In genomic region chr12:111682003-111682402, GRCm38 (mm10) we compare ENCODE assay signal across 13 mouse cellular contexts. TPM values are rescaled to one million over a fixed set of nuclear protein-coding genes. Genes with fewer than 3 reads are reported as not detected.
DNase-seq lines count a peak whose midpoint lies in the region; ATAC-seq lines count a peak whose summit lies in the region.
"Had no signal": no experiment of that assay in that cellular context is flagged by ENCODE, and none has a peak within 500 bp of the region (broad histone marks: within the 10 kb centered on the region; RNA-seq: fewer than 3 reads in every experiment).

No protein-coding gene starts in this region.

- no peak overlapping the region for H3K4me3 ChIP-seq in forebrain, embryonic 10.5 days
- no peak overlapping the region for H3K4me3 ChIP-seq in forebrain, embryonic 13.5 days
- H3K4me3 ChIP-seq in stomach, embryonic 16.5 days (replicated peaks; ENCODE audit: low read length), result no peak overlapping the region
- H3K4me3 ChIP-seq in limb, embryonic 10.5 days, result no peak overlapping the region
- H3K4me3 ChIP-seq: forebrain, embryonic 15.5 days; kidney, embryonic 15.5 days had no signal

- H3K27ac ChIP-seq in forebrain, embryonic 10.5 days, result 0 out of 2 replicates have a peak overlapping the region, but pooled peaks have one; percentile 20
- H3K27ac ChIP-seq in forebrain, embryonic 13.5 days, result no peak overlapping the region
- H3K27ac ChIP-seq in stomach, embryonic 16.5 days (ENCODE audit: low read length), result peak overlapping the region; percentile 89
- H3K27ac ChIP-seq in limb, embryonic 10.5 days, result no peak overlapping the region
- H3K27ac ChIP-seq: forebrain, embryonic 15.5 days; kidney, embryonic 15.5 days had no signal

- H3K9ac ChIP-seq in forebrain, embryonic 13.5 days, result no peak overlapping the region
- peak overlapping the region; percentile 54; the same call in 1 of the 2 replicates for H3K9ac ChIP-seq in stomach, embryonic 16.5 days (ENCODE audit: low read length)
- H3K9ac ChIP-seq: forebrain, embryonic 15.5 days; kidney, embryonic 15.5 days had no signal

- H3K9me3 ChIP-seq in forebrain, embryonic 10.5 days, result no peaks in the 10 kb centered on the region
- H3K9me3 ChIP-seq in forebrain, embryonic 13.5 days (replicated peaks), result no peaks in the 10 kb centered on the region
- H3K9me3 ChIP-seq in stomach, embryonic 16.5 days (replicated peaks; ENCODE audit: control insufficient read depth, low read length), result no peaks in the 10 kb centered on the region
- H3K9me3 ChIP-seq in limb, embryonic 10.5 days (replicated peaks), result no peaks in the 10 kb centered on the region
- H3K9me3 ChIP-seq: forebrain, embryonic 15.5 days; kidney, embryonic 15.5 days had no signal

- peaks cover 50% of the 10 kb centered on the region for H3K4me1 ChIP-seq in forebrain, embryonic 10.5 days
- peaks cover 29% of the 10 kb centered on the region for H3K4me1 ChIP-seq in forebrain, embryonic 13.5 days
- H3K4me1 ChIP-seq in stomach, embryonic 16.5 days (ENCODE audit: control insufficient read depth, insufficient read depth, low read length), result peaks cover 36% of the 10 kb centered on the region
- H3K4me1 ChIP-seq in limb, embryonic 10.5 days, result peaks cover 25% of the 10 kb centered on the region

- no peaks in the 10 kb centered on the region for H3K27me3 ChIP-seq in forebrain, embryonic 10.5 days (ENCODE audit: poor library complexity, severe bottlenecking)
- H3K27me3 ChIP-seq in forebrain, embryonic 13.5 days, result no peaks in the 10 kb centered on the region
- H3K27me3 ChIP-seq in stomach, embryonic 16.5 days (ENCODE audit: control insufficient read depth, insufficient read depth, low read length), result no peaks in the 10 kb centered on the region
- H3K27me3 ChIP-seq in limb, embryonic 10.5 days (ENCODE audit: low read depth, poor library complexity, severe bottlenecking), result no peaks in the 10 kb centered on the region
- H3K27me3 ChIP-seq: forebrain, embryonic 15.5 days; kidney, embryonic 15.5 days had no signal

- ATAC-seq in forebrain, embryonic 13.5 days, result no peak
- ATAC-seq in stomach, embryonic 16.5 days (ENCODE audit: insufficient read depth, low FRiP score), result peak; percentile 24; the same call in 1 of the 2 replicates
- ATAC-seq: forebrain, embryonic 15.5 days had no signal

- H3K36me3 ChIP-seq in forebrain, embryonic 10.5 days (replicated peaks), result peaks cover 55% of the 10 kb centered on the region
- H3K36me3 ChIP-seq in forebrain, embryonic 13.5 days (ENCODE audit: poor library complexity, severe bottlenecking), result peaks cover 40% of the 10 kb centered on the region
- H3K36me3 ChIP-seq in stomach, embryonic 16.5 days (ENCODE audit: control insufficient read depth, insufficient read depth, low read length), result 0 out of 2 replicates have a peak, but pooled peaks cover 4% of the 10 kb centered on the region
- peaks cover 42% of the 10 kb centered on the region for H3K36me3 ChIP-seq in limb, embryonic 10.5 days

- H3K4me2 ChIP-seq in forebrain, embryonic 13.5 days, result no peak overlapping the region
- H3K4me2 ChIP-seq in stomach, embryonic 16.5 days (ENCODE audit: low read depth, low read length), result no peak overlapping the region
- H3K4me2 ChIP-seq: forebrain, embryonic 15.5 days; kidney, embryonic 15.5 days had no signal

- 91% methylated on average over 5 of the region's 5 CpGs for WGBS in forebrain, embryonic 10.5 days
- 81% methylated on average over 5 of the region's 5 CpGs for WGBS in forebrain, embryonic 13.5 days
- 62% methylated on average over 5 of the region's 5 CpGs for WGBS in stomach, embryonic 16.5 days
- 90% methylated on average over 5 of the region's 5 CpGs for WGBS in limb, embryonic 10.5 days

- DNase-seq in forebrain, embryonic 10.5 days (ENCODE audit: extremely low spot score, low spot score), result no peak
- DNase-seq in heart, postnatal 4 days, result peak; percentile 20
- no peak for DNase-seq in heart, adult 18-20 months
- peak; percentile 49 for DNase-seq in retina, postnatal 1 day
- no peak for DNase-seq in retina, embryonic 14.5 days (ENCODE audit: low spot score)
- DNase-seq in limb, embryonic 10.5 days (ENCODE audit: low spot score), result no peak
- DNase-seq: cerebellum, adult 9-10 months; layer of hippocampus, postnatal 36 days; thymus, postnatal 4 days had no signal

RNA-seq across cellular contexts. Expression of gene Trmt61a, which starts 4.1 kb away (rescaled TPM):
- polyA plus RNA-seq in forebrain, embryonic 10.5 days (2016; fragmentation: Nextera tagmentation; extraction: Ambion mirVana), result 23.7 and 23.8 TPM in 2 replicates
- polyA plus RNA-seq in forebrain, embryonic 13.5 days (2015; fragmentation: Nextera tagmentation; extraction: Ambion mirVana), result 10.7 and 12.2 TPM in 2 replicates
- 1 to 10 TPM; 9.4 to 9.8 TPM for total RNA-seq in heart, postnatal 4 days (2021)
- total RNA-seq in heart, adult 18-20 months (2021), result 1 to 10 TPM; 5.8 to 6.5 TPM
- 9.7 and 10.4 TPM in 2 replicates for polyA plus RNA-seq in stomach, embryonic 16.5 days (2015; fragmentation: Nextera tagmentation; extraction: Ambion mirVana)
- polyA plus RNA-seq in limb, embryonic 10.5 days (2016; fragmentation: Nextera tagmentation; extraction: Ambion mirVana), result 18.2 and 21.0 TPM in 2 replicates

RNA-seq across cellular contexts. Expression of gene Ckb, which starts 9.9 kb away (rescaled TPM):
- 1,567 and 1,577 TPM in 2 replicates for polyA plus RNA-seq in forebrain, embryonic 10.5 days (2016; fragmentation: Nextera tagmentation; extraction: Ambion mirVana)
- polyA plus RNA-seq in forebrain, embryonic 13.5 days (2015; fragmentation: Nextera tagmentation; extraction: Ambion mirVana), result 2,311 and 2,462 TPM in 2 replicates
- total RNA-seq in heart, postnatal 4 days (2021), result 100 to 1,000 TPM; 165 to 181 TPM
- 10 to 100 TPM; 67.8 to 74.5 TPM for total RNA-seq in heart, adult 18-20 months (2021)
- 698 and 764 TPM in 2 replicates for polyA plus RNA-seq in stomach, embryonic 16.5 days (2015; fragmentation: Nextera tagmentation; extraction: Ambion mirVana)
- 46.5 and 55.9 TPM in 2 replicates for polyA plus RNA-seq in limb, embryonic 10.5 days (2016; fragmentation: Nextera tagmentation; extraction: Ambion mirVana)

RNA-seq across cellular contexts. Expression of gene Bag5, which starts 31.1 kb away (rescaled TPM):
- 56.5 and 57.5 TPM in 2 replicates for polyA plus RNA-seq in forebrain, embryonic 10.5 days (2016; fragmentation: Nextera tagmentation; extraction: Ambion mirVana)
- polyA plus RNA-seq in forebrain, embryonic 13.5 days (2015; fragmentation: Nextera tagmentation; extraction: Ambion mirVana), result 62.1 and 62.8 TPM in 2 replicates
- total RNA-seq in heart, postnatal 4 days (2021), result 10 to 100 TPM; 29.3 to 32.6 TPM
- total RNA-seq in heart, adult 18-20 months (2021), result 10 to 100 TPM; 19.7 to 26.3 TPM
- 49.3 and 51.6 TPM in 2 replicates for polyA plus RNA-seq in stomach, embryonic 16.5 days (2015; fragmentation: Nextera tagmentation; extraction: Ambion mirVana)
- polyA plus RNA-seq in limb, embryonic 10.5 days (2016; fragmentation: Nextera tagmentation; extraction: Ambion mirVana), result 52.6 and 52.9 TPM in 2 replicates

RNA-seq across cellular contexts. Expression of gene Apopt1, which starts 31.1 kb away (rescaled TPM):
- 57.9 and 62.6 TPM in 2 replicates for polyA plus RNA-seq in forebrain, embryonic 10.5 days (2016; fragmentation: Nextera tagmentation; extraction: Ambion mirVana)
- 52.6 and 56.2 TPM in 2 replicates for polyA plus RNA-seq in forebrain, embryonic 13.5 days (2015; fragmentation: Nextera tagmentation; extraction: Ambion mirVana)
- total RNA-seq in heart, postnatal 4 days (2021), result 10 to 100 TPM; 40.0 to 42.1 TPM
- 10 to 100 TPM; 33.9 to 36.8 TPM for total RNA-seq in heart, adult 18-20 months (2021)
- 43.0 and 47.0 TPM in 2 replicates for polyA plus RNA-seq in stomach, embryonic 16.5 days (2015; fragmentation: Nextera tagmentation; extraction: Ambion mirVana)
- polyA plus RNA-seq in limb, embryonic 10.5 days (2016; fragmentation: Nextera tagmentation; extraction: Ambion mirVana), result 57.4 and 64.8 TPM in 2 replicates

Comparison
In these comparisons a context has a peak if more than half of its experiments do, and no peak if none do; other contexts are left out.
1. DNase-seq: peak in heart, postnatal 4 days (single experiment) and retina, postnatal 1 day (single experiment); none in forebrain, embryonic 10.5 days (single experiment), heart, adult 18-20 months (0 of 2), retina, embryonic 14.5 days (single experiment) and limb, embryonic 10.5 days (single experiment).
2. H3K27ac ChIP-seq: peak in forebrain, embryonic 10.5 days (single experiment) and stomach, embryonic 16.5 days (single experiment); none in forebrain, embryonic 13.5 days (single experiment) and limb, embryonic 10.5 days (single experiment).
3. RNA of gene Ckb, which starts 9.9 kb away (polyA plus RNA-seq): 2,311 to 2,462 TPM in forebrain, embryonic 13.5 days, 1,567 to 1,577 TPM in forebrain, embryonic 10.5 days and 698 to 764 TPM in stomach, embryonic 16.5 days; 46.5 to 55.9 TPM in limb, embryonic 10.5 days; every median in the first group is over 10 times any median in the second.